22 mouse cellular contexts compared by ENCODE assay signal in genomic region chr13:100511146-100511859, GRCm38 (mm10). TPM values are rescaled to one million over a fixed set of nuclear protein-coding genes. Genes with fewer than 3 reads are reported as not detected.
DNase-seq lines count a peak whose midpoint lies in the region; ATAC-seq and TF ChIP-seq lines count a peak whose summit lies in the region.
"Had no signal": no experiment of that assay in that cellular context is flagged by ENCODE, and none has a peak within 500 bp of the region (broad histone marks: within the 10 kb centered on the region; RNA-seq: fewer than 3 reads in every experiment).

No protein-coding gene starts in this region.

- H3K27ac ChIP-seq in heart, embryonic 12.5 days (ENCODE audit: poor library complexity, severe bottlenecking) = no peak overlapping the region
- H3K27ac ChIP-seq in heart, embryonic 11.5 days (ENCODE audit: low read depth, low read length) = no peak overlapping the region
- 0 out of 2 replicates have a peak overlapping the region, but pooled peaks have one; percentile 37 for H3K27ac ChIP-seq in cortical plate, adult 2 months (ENCODE audit: insufficient read depth, low read length)
- no peak overlapping the region for H3K27ac ChIP-seq in forebrain, embryonic 14.5 days (ENCODE audit: low read depth, low read length)
- H3K27ac ChIP-seq: forebrain, embryonic 12.5 days; gastrocnemius, adult 2 months; heart, embryonic 10.5 days; intestine, embryonic 15.5 days; neural tube, embryonic 13.5 days; stomach, embryonic 15.5 days had no signal

- WGBS in heart, embryonic 12.5 days = 62% methylated on average over 7 of the region's 7 CpGs
- 65% methylated on average over 7 of the region's 7 CpGs for WGBS in heart, embryonic 11.5 days (ENCODE audit: insufficient replicate concordance)
- 49% methylated on average over 7 of the region's 7 CpGs for WGBS in lung, adult 2 months
- 75% methylated on average over 7 of the region's 7 CpGs for WGBS in forebrain, embryonic 14.5 days

- peaks cover 10% of the 10 kb centered on the region for H3K4me1 ChIP-seq in heart, embryonic 12.5 days (replicated peaks)
- H3K4me1 ChIP-seq in heart, embryonic 11.5 days (ENCODE audit: control insufficient read depth, insufficient read depth, low read length) = no peaks in the 10 kb centered on the region
- H3K4me1 ChIP-seq in cortical plate, adult 2 months (ENCODE audit: control insufficient read depth, insufficient read depth, low read length) = no peaks in the 10 kb centered on the region
- peaks cover 5% of the 10 kb centered on the region; the same call in 1 of the 2 replicates for H3K4me1 ChIP-seq in lung, adult 2 months (ENCODE audit: control insufficient read depth, insufficient read depth, low read length)
- H3K4me1 ChIP-seq in forebrain, embryonic 14.5 days (ENCODE audit: control insufficient read depth, insufficient read depth, low read length) = no peaks in the 10 kb centered on the region
- H3K4me1 ChIP-seq: heart, embryonic 10.5 days; intestine, embryonic 15.5 days; neural tube, embryonic 13.5 days had no signal

- H3K27me3 ChIP-seq in heart, embryonic 12.5 days (replicated peaks) = no peaks in the 10 kb centered on the region
- no peaks in the 10 kb centered on the region for H3K27me3 ChIP-seq in heart, embryonic 11.5 days (ENCODE audit: control insufficient read depth, insufficient read depth, low read length)
- no peaks in the 10 kb centered on the region for H3K27me3 ChIP-seq in forebrain, embryonic 14.5 days (replicated peaks; ENCODE audit: control insufficient read depth, insufficient read depth, low read length)
- H3K27me3 ChIP-seq: forebrain, embryonic 12.5 days; intestine, embryonic 15.5 days; neural tube, embryonic 13.5 days; stomach, embryonic 15.5 days had no signal

- 0 out of 2 replicates have a peak, but pooled peaks have one; percentile 25 for ATAC-seq in heart, embryonic 12.5 days (ENCODE audit: insufficient number of reproducible peaks, low FRiP score)
- no peak for ATAC-seq in heart, embryonic 11.5 days (replicated peaks; ENCODE audit: insufficient number of reproducible peaks, low FRiP score, low TSS enrichment)
- ATAC-seq in megakaryocyte-erythroid progenitor cell, adult 5-6 weeks (replicated peaks; ENCODE audit: low FRiP score, low TSS enrichment, poor library complexity, severe bottlenecking) = 0 out of 2 replicates have a peak, but pooled peaks have one; percentile 22
- ATAC-seq in forebrain, embryonic 14.5 days = no peak
- ATAC-seq: intestine, embryonic 15.5 days had no signal

- DNase-seq in lung, adult 2 months = peak; percentile 60
- no peak for DNase-seq in T-cell, adult 2 months (ENCODE audit: low spot score)
- DNase-seq in forebrain, embryonic 14.5 days (ENCODE audit: low spot score) = no peak
- DNase-seq in testis, postnatal 10 days (ENCODE audit: low spot score) = no peak
- DNase-seq: cerebellum, postnatal 36 days; gastrocnemius, adult 2 months; heart, postnatal 4 days; kidney, postnatal 14 days; retina, postnatal 1 day; thymus, postnatal 4 days had no signal

- H3K36me3 ChIP-seq in heart, embryonic 12.5 days = no peaks in the 10 kb centered on the region
- H3K36me3 ChIP-seq in heart, embryonic 11.5 days (ENCODE audit: control insufficient read depth, insufficient read depth, low read length) = no peaks in the 10 kb centered on the region
- no peaks in the 10 kb centered on the region for H3K36me3 ChIP-seq in forebrain, embryonic 14.5 days (ENCODE audit: control insufficient read depth, insufficient read depth, low read length)
- H3K36me3 ChIP-seq: forebrain, embryonic 12.5 days; G1E; heart, embryonic 10.5 days; intestine, embryonic 15.5 days; neural tube, embryonic 13.5 days; stomach, embryonic 15.5 days had no signal

- H3K4me2 ChIP-seq in heart, embryonic 12.5 days = no peak overlapping the region
- H3K4me2 ChIP-seq in heart, embryonic 11.5 days = no peak overlapping the region
- H3K4me2 ChIP-seq in forebrain, embryonic 14.5 days (ENCODE audit: low read length) = no peak overlapping the region
- H3K4me2 ChIP-seq: forebrain, embryonic 12.5 days; intestine, embryonic 15.5 days; neural tube, embryonic 13.5 days; stomach, embryonic 15.5 days had no signal

- H3K9me3 ChIP-seq in heart, embryonic 12.5 days (replicated peaks) = no peaks in the 10 kb centered on the region
- no peaks in the 10 kb centered on the region for H3K9me3 ChIP-seq in heart, embryonic 11.5 days (replicated peaks; ENCODE audit: control insufficient read depth, low read length)
- no peaks in the 10 kb centered on the region for H3K9me3 ChIP-seq in forebrain, embryonic 14.5 days (replicated peaks; ENCODE audit: control insufficient read depth, low read length)
- H3K9me3 ChIP-seq: forebrain, embryonic 12.5 days; G1E; heart, embryonic 10.5 days; intestine, embryonic 15.5 days; megakaryocyte, embryonic 14.5 days; neural tube, embryonic 13.5 days; stomach, embryonic 15.5 days had no signal

- TF ChIP-seq CTCF in cortical plate, adult 2 months (IDR thresholded peaks at IDR 0.05; ENCODE audit: extremely low read depth, insufficient read depth, low read length) = no peak
- TF ChIP-seq CTCF in lung, adult 2 months (IDR thresholded peaks at IDR 0.05; ENCODE audit: insufficient read depth, low read length) = no peak

- H3K9ac ChIP-seq in heart, embryonic 12.5 days = no peak overlapping the region
- H3K9ac ChIP-seq in heart, embryonic 11.5 days (ENCODE audit: low read depth, low read length) = no peak overlapping the region
- no peak overlapping the region for H3K9ac ChIP-seq in forebrain, embryonic 14.5 days (ENCODE audit: low read length)
- H3K9ac ChIP-seq: forebrain, embryonic 12.5 days; intestine, embryonic 15.5 days; neural tube, embryonic 13.5 days; stomach, embryonic 15.5 days had no signal

- no peak overlapping the region for H3K4me3 ChIP-seq in heart, embryonic 12.5 days
- H3K4me3 ChIP-seq in heart, embryonic 11.5 days (ENCODE audit: low read depth, low read length) = no peak overlapping the region
- no peak overlapping the region for H3K4me3 ChIP-seq in cortical plate, adult 2 months (ENCODE audit: insufficient read depth, low read length)
- H3K4me3 ChIP-seq in lung, adult 2 months (replicated peaks; ENCODE audit: extremely low read depth, low read depth, low read length) = no peak overlapping the region
- H3K4me3 ChIP-seq in forebrain, embryonic 14.5 days (ENCODE audit: low read depth, low read length) = no peak overlapping the region
- H3K4me3 ChIP-seq: forebrain, embryonic 12.5 days; gastrocnemius, adult 2 months; heart, embryonic 10.5 days; intestine, embryonic 15.5 days; megakaryocyte, embryonic 14.5 days; neural tube, embryonic 13.5 days; stomach, embryonic 15.5 days had no signal

- no peak for TF ChIP-seq POLR2A in cortical plate, adult 2 months (IDR thresholded peaks at IDR 0.05; ENCODE audit: extremely low read depth, insufficient read depth, low read length)
- TF ChIP-seq POLR2A in lung, adult 2 months (IDR thresholded peaks at IDR 0.05; ENCODE audit: borderline replicate concordance, extremely low read depth, low read depth, low read length) = no peak

RNA-seq across cellular contexts. Expression of gene Gtf2h2, which starts 18.9 kb away (rescaled TPM):
- polyA plus RNA-seq in heart, embryonic 12.5 days (2016; fragmentation: Nextera tagmentation; extraction: Ambion mirVana) = 53.3 and 56.2 TPM in 2 replicates
- polyA plus RNA-seq in heart, embryonic 11.5 days (2014; fragmentation: Nextera tagmentation; extraction: Ambion mirVana) = 51.4 and 54.9 TPM in 2 replicates
- polyA plus RNA-seq in cortical plate, adult 2 months (2012; rRNA removed) = 60.7 and 62.2 TPM in 2 replicates
- polyA plus RNA-seq in lung, adult 2 months (2012; rRNA removed) = 16.9 and 17.2 TPM in 2 replicates
- 56.9 and 85.2 TPM in 2 replicates for total RNA-seq in megakaryocyte-erythroid progenitor cell, adult 5-6 weeks (2014; fragmentation: Nextera tagmentation)
- total RNA-seq in megakaryocyte-erythroid progenitor cell, adult 5-6 weeks (2017) = 89.8 and 98.7 TPM in 2 replicates
- 63.0 and 64.8 TPM in 2 replicates for polyA plus RNA-seq in forebrain, embryonic 14.5 days (2014; fragmentation: Nextera tagmentation; extraction: Ambion mirVana)

RNA-seq across cellular contexts. Expression of gene Ocln, which starts 41.2 kb away (rescaled TPM):
- polyA plus RNA-seq in heart, embryonic 12.5 days (2016; fragmentation: Nextera tagmentation; extraction: Ambion mirVana) = 1.5 and 1.6 TPM in 2 replicates
- polyA plus RNA-seq in heart, embryonic 11.5 days (2014; fragmentation: Nextera tagmentation; extraction: Ambion mirVana) = 1.5 and 1.7 TPM in 2 replicates
- polyA plus RNA-seq in cortical plate, adult 2 months (2012; rRNA removed) = 9.3 and 10.3 TPM in 2 replicates
- polyA plus RNA-seq in lung, adult 2 months (2012; rRNA removed) = 15.0 and 21.3 TPM in 2 replicates
- total RNA-seq in megakaryocyte-erythroid progenitor cell, adult 5-6 weeks (2014; fragmentation: Nextera tagmentation) = not detected in 2 replicates
- total RNA-seq in megakaryocyte-erythroid progenitor cell, adult 5-6 weeks (2017) = not detected in 2 replicates
- polyA plus RNA-seq in forebrain, embryonic 14.5 days (2014; fragmentation: Nextera tagmentation; extraction: Ambion mirVana) = 5.6 and 10.5 TPM in 2 replicates
- polyA plus RNA-seq: G1E had no signal

RNA-seq across cellular contexts. Expression of gene Naip1, which starts 58.6 kb away (rescaled TPM):
- polyA plus RNA-seq in heart, embryonic 12.5 days (2016; fragmentation: Nextera tagmentation; extraction: Ambion mirVana) = not detected in 2 replicates
- polyA plus RNA-seq in heart, embryonic 11.5 days (2014; fragmentation: Nextera tagmentation; extraction: Ambion mirVana) = not detected in 2 replicates
- 0.23 and 0.33 TPM in 2 replicates for polyA plus RNA-seq in cortical plate, adult 2 months (2012; rRNA removed)
- polyA plus RNA-seq in lung, adult 2 months (2012; rRNA removed) = 0.12 TPM in 2 replicates
- not detected in 2 replicates for total RNA-seq in megakaryocyte-erythroid progenitor cell, adult 5-6 weeks (2014; fragmentation: Nextera tagmentation)
- not detected in 2 replicates for total RNA-seq in megakaryocyte-erythroid progenitor cell, adult 5-6 weeks (2017)
- not detected in 2 replicates for polyA plus RNA-seq in forebrain, embryonic 14.5 days (2014; fragmentation: Nextera tagmentation; extraction: Ambion mirVana)
- total RNA-seq: gastrocnemius, adult 2 months; heart, postnatal 4 days had no signal
- polyA plus RNA-seq: forebrain, embryonic 12.5 days; heart, embryonic 10.5 days; limb, embryonic 11.5 days had no signal

Comparison
In these comparisons a context has a peak if more than half of its experiments do, and no peak if none do; other contexts are left out.
1. ATAC-seq: peak in heart, embryonic 12.5 days (single experiment) and megakaryocyte-erythroid progenitor cell, adult 5-6 weeks (single experiment); none in heart, embryonic 11.5 days (single experiment) and forebrain, embryonic 14.5 days (single experiment).